Mouse (Mus musculus) limb, embryonic 12.5 days (tissue): ENCODE data around the gene Slc35b2. TPM values are rescaled to one million over a fixed set of nuclear protein-coding genes. Genes with fewer than 3 reads are reported as not detected.

ENCODE experiments used
- ATAC-seq: fragments of 200-750 bp; cut with Nextera tagmentation; 2 replicates; pipeline ENCODE4 v1.8.0; 2017; ENCODE audit warnings: low read depth, moderate TSS enrichment; ENCODE audit not compliant: insufficient number of reproducible peaks, insufficient read depth, low FRiP score, low TSS enrichment
- H3K27ac ChIP-seq: fragments of 300-500 bp; sonication (generic); 2 replicates; pipeline ENCODE4 v1.5.1; 2016; ENCODE audit warnings: mild to moderate bottlenecking, moderate library complexity
- H3K27me3 ChIP-seq: fragments of 300-500 bp; sonication (generic); 2 replicates; pipeline ENCODE4 v1.6.1; 2016; ENCODE audit warnings: mild to moderate bottlenecking, moderate library complexity
- H3K36me3 ChIP-seq: fragments of 300-500 bp; sonication (generic); 2 replicates; pipeline ENCODE4 v1.6.1; 2016; ENCODE audit warnings: mild to moderate bottlenecking, moderate library complexity
- H3K4me1 ChIP-seq: fragments of 300-500 bp; sonication (generic); replicated peaks from 2 replicates; pipeline ENCODE4 v1.6.1; 2016
- H3K4me2 ChIP-seq: fragments of 300-500 bp; sonication (generic); 2 replicates; pipeline ENCODE4 v1.6.1; 2016; ENCODE audit warnings: mild to moderate bottlenecking, moderate library complexity
- H3K4me3 ChIP-seq: fragments of 300-500 bp; sonication (generic); replicated peaks from 2 replicates; pipeline ENCODE4 v1.5.1; 2016; ENCODE audit warnings: mild to moderate bottlenecking
- H3K9ac ChIP-seq: fragments of 300-500 bp; sonication (generic); replicated peaks from 2 replicates; pipeline ENCODE4 v1.6.1; 2016; ENCODE audit warnings: mild to moderate bottlenecking, moderate library complexity
- H3K9me3 ChIP-seq: fragments of 300-500 bp; sonication (generic); 2 replicates; pipeline ENCODE4 v1.6.1; 2016; ENCODE audit warnings: mild to moderate bottlenecking, moderate library complexity
- WGBS: fragments of 180-500 bp; shearing (Covaris S2); methylation state at CpG from one replicate; pipeline ENCODE4 v1.1.7; 2016; 5-methylcytosine and 5-hydroxymethylcytosine counted together
- polyA plus RNA-seq: library from polyadenylated mRNA; unstranded; fragments of >200 nt; fragmentation: Nextera tagmentation; extraction: Ambion mirVana; gene quantifications from 2 replicates; pipeline ENCODE4 v1.2.1, GENCODE M21; 2016

Gene Slc35b2
- polyA plus RNA-seq, 1 experiment from 2014 or later = 96.9 TPM

DNA sequence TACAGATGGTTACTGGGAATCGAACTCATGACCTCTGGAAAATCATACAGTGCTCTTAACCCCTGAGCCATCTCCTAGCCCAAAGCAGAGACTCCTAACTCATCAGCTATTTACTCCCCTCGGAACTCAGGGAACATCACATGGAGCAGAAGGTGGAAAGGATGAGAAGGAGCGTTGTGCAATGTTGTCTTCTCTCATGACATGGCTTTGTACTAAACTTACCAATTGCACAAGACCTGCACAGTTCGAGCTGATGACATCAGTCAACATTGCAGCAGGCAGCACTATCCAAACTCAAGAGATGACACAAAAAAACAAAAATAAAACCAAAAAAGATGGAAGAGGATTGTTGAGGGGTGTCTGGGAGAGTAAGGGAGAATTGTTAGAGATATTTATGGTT lies 44.7 kb downstream of the Slc35b2 start:
- Histone ChIP-seq H3K9me3 (no peaks in the 10 kb centered on the region), H3K4me3 (no peak overlapping the region), H3K4me1 (peaks cover 4% of the 10 kb centered on the region; the same call in 1 of the 2 replicates), H3K27ac (no peak overlapping the region), H3K27me3 (0 out of 2 replicates have a peak, but pooled peaks cover 1% of the 10 kb centered on the region), H3K9ac (no peak overlapping the region), H3K36me3 (no peaks in the 10 kb centered on the region), H3K4me2 (no peak overlapping the region)
- no peak for ATAC-seq
- 91% methylated on average over 4 of the region's 4 CpGs for WGBS

DNA sequence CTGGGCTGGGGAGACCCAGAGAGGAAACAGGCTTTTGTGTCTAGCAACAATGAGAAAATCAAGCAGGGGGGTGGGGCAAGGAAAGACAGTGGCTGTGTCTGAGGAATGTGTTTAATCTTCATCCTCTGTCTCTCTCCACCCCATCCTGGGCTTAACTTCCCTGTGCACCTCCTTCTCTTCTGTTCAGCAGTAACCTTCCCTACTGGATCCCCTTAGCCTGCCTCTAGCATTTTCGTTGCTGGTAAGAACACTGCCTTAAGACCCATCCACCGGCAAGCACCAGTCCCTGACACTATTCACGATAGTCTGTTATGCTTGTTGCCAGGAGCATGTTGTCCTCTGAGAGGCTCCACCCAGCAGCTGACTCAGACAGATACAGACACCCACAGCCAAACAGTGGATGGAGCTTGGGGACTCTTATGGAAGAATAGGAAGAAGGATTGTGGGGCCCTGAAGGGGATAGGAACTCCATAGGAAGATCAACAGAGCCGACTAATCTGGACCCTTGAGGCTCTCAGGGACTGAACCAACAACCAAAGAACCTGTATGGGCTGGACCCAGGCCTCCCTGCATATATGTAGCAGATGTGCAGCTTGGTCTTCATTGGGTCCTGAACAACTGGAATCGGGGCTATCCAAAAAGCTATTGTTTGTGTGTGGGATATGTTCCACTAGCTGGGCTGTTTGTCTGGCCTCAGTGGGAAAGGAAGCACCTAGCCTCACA lies 46.6 kb downstream of the Slc35b2 start:
- Histone ChIP-seq H3K4me1 (peaks cover 4% of the 10 kb centered on the region; the same call in 1 of the 2 replicates), H3K9ac (no peak overlapping the region), H3K9me3 (no peaks in the 10 kb centered on the region), H3K36me3 (no peaks in the 10 kb centered on the region), H3K4me3 (no peak overlapping the region), H3K27ac (no peak overlapping the region), H3K4me2 (no peak overlapping the region), H3K27me3 (no peaks in the 10 kb centered on the region)
- WGBS = 58% methylated on average over 5 of the region's 5 CpGs
- ATAC-seq = no peak

DNA sequence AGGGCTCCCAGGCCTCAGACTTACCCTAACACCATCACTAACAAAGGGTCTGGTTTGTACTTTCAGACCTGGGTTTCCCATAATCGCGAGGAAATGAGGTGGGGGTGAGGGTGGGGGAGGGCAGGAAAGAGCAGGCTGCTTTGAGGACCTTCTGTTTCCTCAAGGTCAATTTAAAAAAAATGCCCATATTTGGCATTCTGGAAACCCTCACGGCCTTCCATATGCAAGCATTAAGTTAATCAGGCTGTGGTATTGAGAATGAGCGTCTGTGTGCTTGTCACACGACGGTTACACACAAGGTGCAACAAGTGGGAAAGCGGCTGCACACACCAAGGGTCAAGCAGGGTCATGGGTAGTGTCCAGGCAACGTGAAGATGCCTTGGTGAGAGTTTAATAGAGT lies 48.3 kb downstream of the Slc35b2 start:
- WGBS = 75% methylated on average over 8 of the region's 8 CpGs
- no peak overlapping the region for H3K4me2 ChIP-seq
- H3K36me3 ChIP-seq = no peaks in the 10 kb centered on the region
- H3K9ac ChIP-seq = no peak overlapping the region
- no peak overlapping the region for H3K4me3 ChIP-seq
- H3K9me3 ChIP-seq = no peaks in the 10 kb centered on the region
- H3K27me3 ChIP-seq = no peaks in the 10 kb centered on the region
- H3K27ac ChIP-seq = no peak overlapping the region
- H3K4me1 ChIP-seq = peaks cover 4% of the 10 kb centered on the region; the same call in 1 of the 2 replicates
- no peak for ATAC-seq

DNA sequence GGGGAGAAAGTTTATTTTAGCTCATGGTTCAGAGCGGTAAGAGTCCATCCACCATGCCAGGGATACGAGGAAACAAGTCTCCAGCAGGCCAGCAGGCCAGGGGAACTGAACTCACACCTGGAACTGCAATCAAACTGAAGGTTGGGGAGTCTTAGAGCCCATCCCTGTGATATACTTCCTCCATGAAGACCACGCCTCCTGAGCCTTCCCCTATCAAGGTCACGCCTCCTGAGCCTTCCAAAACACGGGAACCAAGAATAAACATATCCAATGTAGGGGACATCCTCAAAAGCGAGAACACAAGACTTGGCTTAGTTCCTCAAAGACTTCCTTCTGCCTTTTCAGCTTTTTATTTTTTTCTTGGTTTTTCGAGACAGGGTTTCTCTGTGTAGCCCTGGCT lies 49.2 kb downstream of the Slc35b2 start:
- no peak overlapping the region for H3K9ac ChIP-seq
- H3K27ac ChIP-seq = no peak overlapping the region
- H3K4me3 ChIP-seq = no peak overlapping the region
- H3K27me3 ChIP-seq = no peaks in the 10 kb centered on the region
- H3K9me3 ChIP-seq = no peaks in the 10 kb centered on the region
- ATAC-seq = no peak
- 88% methylated on average over 7 of the region's 7 CpGs for WGBS
- no peaks in the 10 kb centered on the region for H3K36me3 ChIP-seq
- no peak overlapping the region for H3K4me2 ChIP-seq
- H3K4me1 ChIP-seq = peaks cover 4% of the 10 kb centered on the region; the same call in 1 of the 2 replicates

DNA sequence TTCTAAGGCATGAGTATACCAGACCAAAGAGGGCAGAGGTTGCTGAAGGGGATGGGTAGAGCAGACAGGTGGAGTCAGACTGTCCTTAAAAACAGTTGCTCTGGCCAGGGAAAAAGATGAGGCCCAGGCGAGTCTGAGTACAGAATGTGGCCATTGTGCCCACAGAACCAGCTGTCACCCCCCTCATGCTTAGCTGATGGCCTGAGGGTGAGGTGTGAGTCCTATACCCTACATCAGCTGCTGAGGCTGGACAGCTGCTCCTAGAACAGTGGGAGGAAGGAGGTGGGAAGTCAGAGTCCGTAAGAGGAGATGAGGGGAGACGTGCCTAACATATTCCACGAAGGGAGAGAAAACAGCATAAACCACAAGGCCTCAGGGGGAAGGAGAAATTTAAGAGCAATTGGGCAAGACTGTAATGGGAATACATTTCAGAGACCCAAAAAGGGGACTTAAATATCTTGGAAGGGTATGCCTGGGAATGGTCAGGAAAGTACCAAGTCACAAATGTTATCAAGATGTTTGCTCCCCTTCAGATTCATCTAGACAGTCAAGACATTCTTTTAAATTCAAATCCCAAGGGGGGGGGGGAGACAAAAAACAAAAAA lies 52.5 kb downstream of the Slc35b2 start:
- H3K9ac ChIP-seq = no peak overlapping the region
- no peaks in the 10 kb centered on the region for H3K27me3 ChIP-seq
- H3K4me1 ChIP-seq = peaks cover 13% of the 10 kb centered on the region
- H3K9me3 ChIP-seq = no peaks in the 10 kb centered on the region
- ATAC-seq = no peak
- H3K27ac ChIP-seq = no peak overlapping the region
- no peak overlapping the region for H3K4me3 ChIP-seq
- H3K4me2 ChIP-seq = no peak overlapping the region
- H3K36me3 ChIP-seq = no peaks in the 10 kb centered on the region
- 50% methylated on average over 4 of the region's 4 CpGs for WGBS

DNA sequence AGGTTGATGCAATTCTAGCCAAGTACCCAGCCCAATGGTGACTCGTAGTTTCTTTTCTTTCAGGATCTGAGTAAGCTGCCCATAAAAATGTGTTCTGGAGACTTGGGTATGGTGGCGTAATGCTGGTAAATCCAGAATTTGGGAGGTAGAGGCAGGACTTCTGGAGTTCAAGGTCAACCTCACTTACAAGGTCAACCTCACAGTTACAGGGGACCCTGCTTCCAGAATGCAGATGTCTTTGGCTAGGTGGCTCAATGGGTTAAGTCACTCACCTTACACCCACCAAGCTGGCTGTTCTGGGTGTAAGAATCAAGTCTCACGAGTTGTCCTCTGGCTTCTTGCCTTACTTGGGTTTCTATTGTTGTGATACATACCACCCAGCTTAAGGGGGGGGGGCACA lies 53.0 kb downstream of the Slc35b2 start:
- H3K4me2 ChIP-seq = no peak overlapping the region
- no peak for ATAC-seq
- H3K4me3 ChIP-seq = no peak overlapping the region
- H3K9ac ChIP-seq = no peak overlapping the region
- no peak overlapping the region for H3K27ac ChIP-seq
- peaks cover 13% of the 10 kb centered on the region for H3K4me1 ChIP-seq
- 74% methylated on average over 3 of the region's 3 CpGs for WGBS
- H3K9me3 ChIP-seq = no peaks in the 10 kb centered on the region
- H3K27me3 ChIP-seq = no peaks in the 10 kb centered on the region
- H3K36me3 ChIP-seq = no peaks in the 10 kb centered on the region

Other genes starting within 250 kb of the Slc35b2 start
- 79.2 and 79.8 TPM in 2 replicates for gene Cdc5l, start 130.1 kb upstream of the Slc35b2 start, polyA plus RNA-seq
- 0.83 and 1.1 TPM in 2 replicates for gene Spats1, start 88.5 kb upstream of the Slc35b2 start, polyA plus RNA-seq
- gene Aars2, start 57.0 kb upstream of the Slc35b2 start, polyA plus RNA-seq = 25.0 and 27.7 TPM in 2 replicates
- gene Tcte1, start 40.4 kb upstream of the Slc35b2 start, polyA plus RNA-seq = 0.91 and 1.3 TPM in 2 replicates
- 7.7 and 9.7 TPM in 2 replicates for gene Tmem151b, start 14.2 kb upstream of the Slc35b2 start, polyA plus RNA-seq
- gene Nfkbie, start 8.2 kb upstream of the Slc35b2 start, polyA plus RNA-seq = 6.5 and 6.6 TPM in 2 replicates
- 1,474 and 1,563 TPM in 2 replicates for gene Hsp90ab1, start 9.4 kb downstream of the Slc35b2 start, polyA plus RNA-seq
- 55.4 and 58.7 TPM in 2 replicates for gene Slc29a1, start 35.7 kb downstream of the Slc35b2 start, polyA plus RNA-seq
- gene Mymx, start 38.2 kb downstream of the Slc35b2 start, polyA plus RNA-seq = 15.8 and 16.4 TPM in 2 replicates
- 0.65 and 0.83 TPM in 2 replicates for gene Capn11, start 95.5 kb downstream of the Slc35b2 start, polyA plus RNA-seq
- 143 and 153 TPM in 2 replicates for gene Mrpl14, start 122.4 kb downstream of the Slc35b2 start, polyA plus RNA-seq
- 34.1 and 35.8 TPM in 2 replicates for gene Tmem63b, start 123.0 kb downstream of the Slc35b2 start, polyA plus RNA-seq
- gene 1600014C23Rik, start 170.0 kb downstream of the Slc35b2 start, polyA plus RNA-seq = not detected in 2 replicates